26 mouse cellular contexts compared by ENCODE assay signal in the genomic region with DNA sequence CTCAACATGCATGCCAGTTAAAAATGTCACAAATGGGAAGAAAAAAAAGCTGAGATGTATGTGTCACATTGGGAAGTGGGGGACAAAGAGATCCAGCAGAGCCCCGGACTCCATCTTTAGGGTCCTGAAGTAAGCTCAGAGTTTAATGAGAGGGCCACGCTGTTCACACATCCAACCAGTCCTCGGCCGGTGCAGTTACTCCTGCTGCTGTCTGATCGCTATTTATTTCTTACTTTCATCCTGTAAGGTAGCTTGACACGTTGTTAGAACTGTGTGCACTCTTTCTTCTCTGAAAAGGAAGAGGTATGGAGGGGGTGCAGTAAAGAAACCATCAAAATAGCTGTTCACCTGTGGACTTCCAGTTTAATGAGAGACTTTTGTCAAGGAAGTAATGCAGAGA.
"Had no signal": no experiment of that assay in that cellular context is flagged by ENCODE, and none has a peak within 500 bp of the region (broad histone marks: within the 10 kb centered on the region; RNA-seq: fewer than 3 reads in every experiment).

No protein-coding gene starts in this region.

- H3K27ac ChIP-seq: gastrocnemius, adult 2 months; heart, adult 2 months; heart, embryonic 13.5 days; heart, embryonic 15.5 days; hindbrain, embryonic 10.5 days; hindbrain, embryonic 12.5 days; hindbrain, embryonic 14.5 days; intestine, embryonic 15.5 days; kidney, embryonic 15.5 days; kidney, postnatal 0 days; limb, embryonic 13.5 days; limb, embryonic 15.5 days; liver, embryonic 12.5 days had no signal

- H3K4me3 ChIP-seq: gastrocnemius, adult 2 months; heart, adult 2 months; heart, embryonic 13.5 days; heart, embryonic 15.5 days; hindbrain, embryonic 10.5 days; hindbrain, embryonic 12.5 days; intestine, embryonic 15.5 days; kidney, embryonic 15.5 days; limb, embryonic 13.5 days; limb, embryonic 15.5 days; liver, embryonic 12.5 days had no signal

- H3K9ac ChIP-seq: heart, embryonic 13.5 days; heart, embryonic 15.5 days; hindbrain, embryonic 12.5 days; hindbrain, embryonic 14.5 days; intestine, embryonic 15.5 days; kidney, embryonic 15.5 days; limb, embryonic 13.5 days; limb, embryonic 15.5 days; liver, embryonic 12.5 days had no signal

- H3K27me3 ChIP-seq: heart, embryonic 13.5 days; heart, embryonic 15.5 days; hindbrain, embryonic 12.5 days; intestine, embryonic 15.5 days; kidney, embryonic 15.5 days; limb, embryonic 13.5 days; limb, embryonic 15.5 days; liver, embryonic 12.5 days had no signal

- H3K4me1 ChIP-seq: intestine, embryonic 15.5 days had no signal

- DNase-seq: gastrocnemius, adult 2 months; gastrocnemius, postnatal 10 days; gastrocnemius, postnatal 25 days; heart, adult 2 months; heart, postnatal 4 days; kidney, adult 18-20 months; kidney, adult 9 months; kidney, postnatal 14 days; kidney, postnatal 36 days; layer of hippocampus, adult 9-11 months; layer of hippocampus, postnatal 36 days; left cerebral cortex, postnatal 4 days had no signal

- H3K9me3 ChIP-seq: heart, embryonic 13.5 days; heart, embryonic 15.5 days; hindbrain, embryonic 10.5 days; hindbrain, embryonic 12.5 days; intestine, embryonic 15.5 days; kidney, embryonic 15.5 days; limb, embryonic 13.5 days; limb, embryonic 15.5 days; liver, embryonic 12.5 days had no signal

- H3K36me3 ChIP-seq: heart, embryonic 15.5 days; hindbrain, embryonic 10.5 days; hindbrain, embryonic 12.5 days; intestine, embryonic 15.5 days; kidney, embryonic 15.5 days; limb, embryonic 13.5 days; limb, embryonic 15.5 days; liver, embryonic 12.5 days had no signal

- ATAC-seq: hindbrain, embryonic 16.5 days; inflammation-experienced regulatory T-cells, adult 6 months; intestine, embryonic 15.5 days; intestine, postnatal 0 days; liver, embryonic 12.5 days had no signal

- H3K4me2 ChIP-seq: heart, embryonic 13.5 days; heart, embryonic 15.5 days; hindbrain, embryonic 12.5 days; hindbrain, embryonic 14.5 days; intestine, embryonic 15.5 days; kidney, embryonic 15.5 days; limb, embryonic 13.5 days; limb, embryonic 15.5 days; liver, embryonic 12.5 days had no signal
